Mouse (Mus musculus) C2C12 (cell line): ENCODE data around the gene Cst7. TPM values are rescaled to one million over a fixed set of nuclear protein-coding genes. Genes with fewer than 3 reads are reported as not detected.

Source experiments
- H3K27me3 ChIP-seq: one replicate; pipeline ENCODE4 v1.6.1; 2011; ENCODE audit not compliant: control insufficient read depth, insufficient read depth, insufficient read length
- H3K36me3 ChIP-seq: one replicate; pipeline ENCODE4 v1.6.1; 2011; ENCODE audit not compliant: control insufficient read depth, insufficient read depth
- H3K4me3 ChIP-seq: one replicate; pipeline ENCODE4 v1.5.1; 2011; ENCODE audit warnings: mild to moderate bottlenecking, control low read depth; ENCODE audit not compliant: poor library complexity, insufficient read depth, severe bottlenecking
- H3K79me2 ChIP-seq: one replicate; pipeline ENCODE4 v1.6.1; 2011; ENCODE audit not compliant: control insufficient read depth, insufficient read depth
- H3K79me3 ChIP-seq: one replicate; pipeline ENCODE4 v1.6.1; 2011; ENCODE audit warnings: low read depth, control low read depth
- H3ac ChIP-seq: one replicate; pipeline ENCODE3; 2011; ENCODE audit warnings: low read depth; ENCODE audit not compliant: control insufficient read depth, insufficient read length
- CEBPB ChIP-seq: IDR thresholded peaks from one replicate; pipeline ENCODE4 v1.6.1; 2011; ENCODE audit warnings: low read depth, mild to moderate bottlenecking, control low read depth, moderate library complexity
- CTCF ChIP-seq: IDR thresholded peaks from one replicate; pipeline ENCODE4 v1.5.1; 2011; ENCODE audit not compliant: control insufficient read depth, insufficient read depth, insufficient read length
- FOSL1 ChIP-seq: IDR thresholded peaks from one replicate; pipeline ENCODE4 v1.8.0; 2011; ENCODE audit warnings: mild to moderate bottlenecking, low read length; ENCODE audit not compliant: poor library complexity, insufficient read depth, severe bottlenecking
- MAX ChIP-seq: IDR thresholded peaks from one replicate; pipeline ENCODE4 v1.6.1; 2011; ENCODE audit warnings: mild to moderate bottlenecking, control low read depth
- MYOD1 ChIP-seq: IDR thresholded peaks from one replicate; pipeline ENCODE4 v1.6.1; 2011; ENCODE audit warnings: low read depth; ENCODE audit not compliant: control insufficient read depth, insufficient read length
- MYOG ChIP-seq: IDR thresholded peaks from one replicate; pipeline ENCODE4 v1.6.1; 2011; ENCODE audit not compliant: control insufficient read depth, insufficient read length; ENCODE audit errors: extremely low read depth
- USF1 ChIP-seq: IDR thresholded peaks from one replicate; pipeline ENCODE4 v1.6.1; 2011; ENCODE audit warnings: low read depth, mild to moderate bottlenecking, control low read depth, moderate library complexity
- polyA plus RNA-seq: library from polyadenylated mRNA; unstranded; fragments of >200 nt; fragmentation: generic; extraction: Trizol; gene quantifications from one replicate; pipeline ENCODE4 v1.2.1, GENCODE M21; 2012; ENCODE audit warnings: missing spikeins

Cst7 gene
- polyA plus RNA-seq, 1 experiment = not detected

- no peaks in the 10 kb centered on the region for H3K27me3 ChIP-seq
- H3K4me3 ChIP-seq = no peak overlapping the region
- H3K79me3 ChIP-seq = no peaks in the 10 kb centered on the region
- H3K36me3 ChIP-seq = no peaks in the 10 kb centered on the region
- H3K79me2 ChIP-seq = no peaks in the 10 kb centered on the region
- TF ChIP-seq MYOG (no peak), CTCF (no peak), MYOD1 (no peak), MAX (no peak), USF1 (no peak), FOSL1 (no peak), CEBPB (no peak)
- no peak overlapping the region for H3ac ChIP-seq
These were observed 2.2 kb downstream of the Cst7 start for GRCm38 (mm10) chr2:150572463-150572862.

GRCm38 (mm10) chr2:150576256-150576655, 6.0 kb downstream of the Cst7 start:
- no peak overlapping the region for H3K4me3 ChIP-seq
- H3K36me3 ChIP-seq = no peaks in the 10 kb centered on the region
- TF ChIP-seq FOSL1 (no peak), MYOD1 (no peak), MYOG (no peak), CTCF (no peak), USF1 (no peak), MAX (no peak), CEBPB (no peak)
- H3K79me2 ChIP-seq = no peaks in the 10 kb centered on the region
- no peak overlapping the region for H3ac ChIP-seq
- H3K27me3 ChIP-seq = no peaks in the 10 kb centered on the region
- H3K79me3 ChIP-seq = no peaks in the 10 kb centered on the region

- H3ac ChIP-seq = no peak overlapping the region
- H3K36me3 ChIP-seq = peaks cover 11% of the 10 kb centered on the region
- no peaks in the 10 kb centered on the region for H3K79me2 ChIP-seq
- no peaks in the 10 kb centered on the region for H3K27me3 ChIP-seq
- TF ChIP-seq MAX (no peak), MYOD1 (no peak), CTCF (no peak), MYOG (no peak), FOSL1 (no peak), CEBPB (no peak), USF1 (no peak)
- H3K79me3 ChIP-seq = no peaks in the 10 kb centered on the region
- H3K4me3 ChIP-seq = no peak overlapping the region
These were observed 8.4 kb downstream of the Cst7 start for GRCm38 (mm10) chr2:150578603-150579002.

- Histone ChIP-seq H3K36me3 (peaks cover 19% of the 10 kb centered on the region), H3K27me3 (no peaks in the 10 kb centered on the region), H3ac (no peak overlapping the region), H3K79me3 (no peaks in the 10 kb centered on the region), H3K4me3 (no peak overlapping the region), H3K79me2 (no peaks in the 10 kb centered on the region)
- TF ChIP-seq MAX (no peak), CTCF (no peak), FOSL1 (no peak), CEBPB (no peak), MYOG (no peak), USF1 (no peak)
These were observed 9.4 kb downstream of the Cst7 start for GRCm38 (mm10) chr2:150579628-150580027.

GRCm38 (mm10) chr2:150589076-150589475, 18.9 kb downstream of the Cst7 start:
- Histone ChIP-seq H3K79me3 (no peaks in the 10 kb centered on the region), H3K27me3 (no peaks in the 10 kb centered on the region), H3K79me2 (no peaks in the 10 kb centered on the region), H3K36me3 (peaks cover 34% of the 10 kb centered on the region), H3K4me3 (no peak overlapping the region), H3ac (no peak overlapping the region)
- no peak for TF ChIP-seq CEBPB
- TF ChIP-seq USF1 = no peak
- no peak for TF ChIP-seq CTCF
- TF ChIP-seq MAX = no peak
- TF ChIP-seq MYOG = no peak
- TF ChIP-seq FOSL1 = no peak
- no peak for TF ChIP-seq MYOD1

- TF ChIP-seq MYOD1 (no peak), USF1 (no peak), CTCF (no peak), MAX (no peak)
- H3ac ChIP-seq = no peak overlapping the region
These were observed 25.4 kb downstream of the Cst7 start for GRCm38 (mm10) chr2:150595411-150596190.

More at GRCm38 (mm10) chr2:150595411-150596190, 25.4 kb downstream of the Cst7 start:
- Histone ChIP-seq H3K79me3 (no peaks in the 10 kb centered on the region), H3K4me3 (no peak overlapping the region), H3K27me3 (no peaks in the 10 kb centered on the region), H3K79me2 (no peaks in the 10 kb centered on the region), H3K36me3 (peaks cover 23% of the 10 kb centered on the region)
